Mouse (Mus musculus): Measurements from ENCODE around the gene Kdelr2. TPM values are rescaled to one million over a fixed set of nuclear protein-coding genes. Genes with fewer than 3 reads are reported as not detected.

The Kdelr2 gene
- total RNA-seq, 1 experiment from 2014 or later, result 108 TPM

GRCm38 (mm10) chr5:143470421-143471164, 67.0 kb downstream of the Kdelr2 start:
- peak; percentile 62 for DNase-seq

GRCm38 (mm10) chr5:143471165-143471546, 67.5 kb downstream of the Kdelr2 start:
- DNase-seq, result no peak

Other genes with a start within 250 kb of the Kdelr2 start
- 10.5 and 13.4 TPM in 2 replicates for gene Rbak, start 223.1 kb upstream of the Kdelr2 start, total RNA-seq (2021)
- not detected in 2 replicates for gene Spdye4b, start 222.8 kb upstream of the Kdelr2 start, total RNA-seq (2021)
- not detected in 2 replicates for gene Spdye4a, start 176.9 kb upstream of the Kdelr2 start, total RNA-seq (2021)
- gene Zfp12, start 168.7 kb upstream of the Kdelr2 start, total RNA-seq (2021), result 19.7 and 22.0 TPM in 2 replicates
- gene Zfp316, start 133.8 kb upstream of the Kdelr2 start, total RNA-seq (2021), result 6.9 and 7.6 TPM in 2 replicates
- gene Zfp853, start 110.2 kb upstream of the Kdelr2 start, total RNA-seq (2021), result 0.41 and 0.83 TPM in 2 replicates
- 24.5 and 26.4 TPM in 2 replicates for gene E130309D02Rik, start 88.5 kb upstream of the Kdelr2 start, total RNA-seq (2021)
- gene Zdhhc4, start 74.6 kb upstream of the Kdelr2 start, total RNA-seq (2021), result 52.0 and 52.5 TPM in 2 replicates
- gene Grid2ip, start 46.5 kb upstream of the Kdelr2 start, total RNA-seq (2021), result 0.41 and 0.68 TPM in 2 replicates
- 11.2 and 13.1 TPM in 2 replicates for gene Daglb, start 60.7 kb downstream of the Kdelr2 start, total RNA-seq (2021)
- gene Rac1, start 124.2 kb downstream of the Kdelr2 start, total RNA-seq (2021), result 343 and 359 TPM in 2 replicates
- 139 and 144 TPM in 2 replicates for gene Cyth3, start 218.6 kb downstream of the Kdelr2 start, total RNA-seq (2021)